Comparison of ENCODE assay signal across 19 mouse cellular contexts in genomic region chr8:44699384-44700105, GRCm38 (mm10).
DNase-seq lines count a peak whose midpoint lies in the region; ATAC-seq and TF ChIP-seq lines count a peak whose summit lies in the region.
"Had no signal": no experiment of that assay in that cellular context is flagged by ENCODE, and none has a peak within 500 bp of the region (broad histone marks: within the 10 kb centered on the region; RNA-seq: fewer than 3 reads in every experiment).

No protein-coding gene starts in this region.

- no peak overlapping the region for H3K9ac ChIP-seq in heart, postnatal 0 days (replicated peaks; ENCODE audit: low read depth, low read length)
- H3K9ac ChIP-seq in heart, embryonic 12.5 days, result no peak overlapping the region
- H3K9ac ChIP-seq in liver, embryonic 12.5 days, result no peak overlapping the region
- H3K9ac ChIP-seq: forebrain, embryonic 12.5 days; hindbrain, embryonic 14.5 days; limb, embryonic 12.5 days; midbrain, embryonic 13.5 days; neural tube, embryonic 12.5 days had no signal

- no peak for TF ChIP-seq EP300 in heart, postnatal 0 days (IDR thresholded peaks at IDR 0.05; ENCODE audit: low read depth)

- TF ChIP-seq CTCF in heart, postnatal 0 days (IDR thresholded peaks at IDR 0.05; ENCODE audit: low read depth), result peak; percentile 29

- no peaks in the 10 kb centered on the region for H3K27me3 ChIP-seq in heart, postnatal 0 days (ENCODE audit: control insufficient read depth, insufficient read depth, low read length)
- no peaks in the 10 kb centered on the region for H3K27me3 ChIP-seq in heart, embryonic 12.5 days (replicated peaks)
- no peaks in the 10 kb centered on the region for H3K27me3 ChIP-seq in liver, embryonic 12.5 days (replicated peaks)
- H3K27me3 ChIP-seq: limb, embryonic 12.5 days; midbrain, embryonic 13.5 days; neural tube, embryonic 12.5 days had no signal

- DNase-seq in heart, postnatal 0 days (ENCODE audit: low spot score), result no peak
- DNase-seq in lung, postnatal 36 days, result peak; percentile 33
- no peak for DNase-seq in frontal cortex, adult 2 months (ENCODE audit: extremely low spot score in 1 of 2, low spot score in 1 of 2)
- no peak for DNase-seq in left cerebral cortex, postnatal 36 days (ENCODE audit: low spot score in 2 of 2)
- DNase-seq: adrenal gland, postnatal 25 days; B cell, adult 2 months; cerebellum, adult 18-20 months; cerebellum, postnatal 36 days; spleen, adult 18-20 months; thymus, adult 2 months had no signal

- no peak overlapping the region for H3K4me3 ChIP-seq in heart, postnatal 0 days (ENCODE audit: low read depth, low read length)
- H3K4me3 ChIP-seq in heart, embryonic 12.5 days, result no peak overlapping the region
- H3K4me3 ChIP-seq in liver, embryonic 12.5 days, result no peak overlapping the region
- H3K4me3 ChIP-seq: forebrain, embryonic 12.5 days; limb, embryonic 12.5 days; midbrain, embryonic 13.5 days; neural tube, embryonic 12.5 days had no signal

- no peaks in the 10 kb centered on the region for H3K36me3 ChIP-seq in heart, postnatal 0 days (replicated peaks; ENCODE audit: control insufficient read depth, insufficient read depth, low read length)
- H3K36me3 ChIP-seq in heart, embryonic 12.5 days, result no peaks in the 10 kb centered on the region
- no peaks in the 10 kb centered on the region for H3K36me3 ChIP-seq in liver, embryonic 12.5 days
- H3K36me3 ChIP-seq: forebrain, embryonic 12.5 days; limb, embryonic 12.5 days; midbrain, embryonic 13.5 days; neural tube, embryonic 12.5 days had no signal

- intact Hi-C loops in left cerebral cortex, postnatal 36 days (cut with DNase I), result no loop called here

- peaks cover 9% of the 10 kb centered on the region for H3K4me1 ChIP-seq in heart, postnatal 0 days (ENCODE audit: control insufficient read depth, insufficient read depth)
- peaks cover 22% of the 10 kb centered on the region for H3K4me1 ChIP-seq in heart, embryonic 12.5 days (replicated peaks)
- H3K4me1 ChIP-seq in liver, embryonic 12.5 days, result no peaks in the 10 kb centered on the region

- WGBS in heart, postnatal 0 days, result 50% methylated on average over 18 of the region's 18 CpGs
- WGBS in heart, embryonic 12.5 days, result 54% methylated on average over 18 of the region's 18 CpGs
- 42% methylated on average over 18 of the region's 18 CpGs for WGBS in liver, embryonic 12.5 days (ENCODE audit: insufficient replicate concordance)

- H3K27ac ChIP-seq in heart, postnatal 0 days (ENCODE audit: low read depth), result no peak overlapping the region
- H3K27ac ChIP-seq in heart, embryonic 12.5 days (ENCODE audit: poor library complexity, severe bottlenecking), result no peak overlapping the region
- H3K27ac ChIP-seq in liver, embryonic 12.5 days, result no peak overlapping the region
- H3K27ac ChIP-seq: forebrain, embryonic 12.5 days; hindbrain, embryonic 14.5 days; limb, embryonic 12.5 days; macrophage; midbrain, embryonic 13.5 days; neural tube, embryonic 12.5 days had no signal

- H3K9me3 ChIP-seq in heart, postnatal 0 days (replicated peaks; ENCODE audit: control insufficient read depth, low read length), result no peaks in the 10 kb centered on the region
- no peaks in the 10 kb centered on the region for H3K9me3 ChIP-seq in heart, embryonic 12.5 days (replicated peaks)
- H3K9me3 ChIP-seq in liver, embryonic 12.5 days (replicated peaks), result no peaks in the 10 kb centered on the region
- H3K9me3 ChIP-seq: forebrain, embryonic 12.5 days; limb, embryonic 12.5 days; midbrain, embryonic 13.5 days; neural tube, embryonic 12.5 days had no signal

- H3K4me2 ChIP-seq in heart, postnatal 0 days (ENCODE audit: low read depth, low read length), result no peak overlapping the region
- no peak overlapping the region for H3K4me2 ChIP-seq in heart, embryonic 12.5 days
- H3K4me2 ChIP-seq in liver, embryonic 12.5 days, result no peak overlapping the region
- H3K4me2 ChIP-seq: forebrain, embryonic 12.5 days; hindbrain, embryonic 14.5 days; limb, embryonic 12.5 days; midbrain, embryonic 13.5 days; neural tube, embryonic 12.5 days had no signal

- ATAC-seq in heart, postnatal 0 days (ENCODE audit: insufficient read depth, low read depth), result no peak
- ATAC-seq in heart, embryonic 12.5 days (ENCODE audit: insufficient number of reproducible peaks, low FRiP score), result no peak
- peak; percentile 68 for ATAC-seq in common myeloid progenitor, adult 5-6 weeks (replicated peaks; ENCODE audit: low read depth, poor library complexity, severe bottlenecking)
- peak; percentile 73 for ATAC-seq in liver, embryonic 12.5 days
- ATAC-seq: midbrain, embryonic 13.5 days had no signal

Comparison
In these comparisons a context has a peak if more than half of its experiments do, and no peak if none do; other contexts are left out.
1. ATAC-seq: peak in common myeloid progenitor, adult 5-6 weeks (single experiment) and liver, embryonic 12.5 days (single experiment); none in heart, postnatal 0 days (single experiment) and heart, embryonic 12.5 days (single experiment).